In the genomic region with DNA sequence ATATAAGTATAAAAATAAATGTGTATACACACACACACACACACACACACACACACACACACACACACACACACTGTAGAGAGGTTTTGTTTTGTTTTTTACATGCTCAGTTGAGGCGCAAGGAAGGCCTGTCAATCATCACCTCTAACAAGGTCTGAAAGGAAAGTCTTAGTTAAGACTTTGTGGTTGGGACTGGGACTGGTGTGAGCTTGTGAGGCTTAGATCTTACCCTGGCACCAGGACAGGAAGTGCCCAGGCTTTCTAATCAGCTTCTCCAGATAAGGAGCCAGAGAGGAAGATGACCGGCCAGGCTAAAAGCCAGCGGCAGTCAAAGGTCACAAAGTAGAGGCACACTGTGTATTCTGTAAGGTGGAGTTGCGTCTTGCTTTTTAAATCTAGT, we compare ENCODE assay signal across 27 mouse cellular contexts. TPM values are rescaled to one million over a fixed set of nuclear protein-coding genes. Genes with fewer than 3 reads are reported as not detected.
"Had no signal": no experiment of that assay in that cellular context is flagged by ENCODE, and none has a peak within 500 bp of the region (broad histone marks: within the 10 kb centered on the region; RNA-seq: fewer than 3 reads in every experiment).

No protein-coding gene starts in this region.

- H3K36me3 ChIP-seq: stomach, embryonic 15.5 days had no signal

- H3K27ac ChIP-seq: kidney, postnatal 0 days; layer of hippocampus, adult 2 months; liver, embryonic 14.5 days; macrophage; stomach, embryonic 15.5 days had no signal

- H3K4me1 ChIP-seq: stomach, embryonic 15.5 days had no signal

- DNase-seq: kidney, adult 2 months; kidney, postnatal 25 days; layer of hippocampus, adult 9-11 months; lung, postnatal 14 days; midbrain, embryonic 14.5 days; right cerebral cortex, adult 18-20 months; right cerebral cortex, postnatal 14 days; spleen, adult 18-20 months; thymus, adult 2 months; thymus, postnatal 14 days; thymus, postnatal 4 days had no signal

- H3K9me3 ChIP-seq: stomach, embryonic 15.5 days had no signal

- H3K4me3 ChIP-seq: layer of hippocampus, adult 2 months; stomach, embryonic 15.5 days had no signal

- ATAC-seq: intestine, embryonic 16.5 days had no signal

- H3K27me3 ChIP-seq: stomach, embryonic 15.5 days had no signal

RNA-seq across cellular contexts. Expression of a gene that starts 33.7 kb away (rescaled TPM):
- total RNA-seq: layer of hippocampus, adult 2 months; layer of hippocampus, postnatal 25 days; megakaryocyte-erythroid progenitor cell, adult 5-6 weeks; midbrain, postnatal 0 days had no signal
- polyA plus RNA-seq: intestine, embryonic 16.5 days; kidney, adult 2 months; kidney, embryonic 14.5 days; kidney, postnatal 0 days; large intestine, adult 2 months; limb, embryonic 11.5 days; liver, embryonic 11.5 days; liver, embryonic 14.5 days; macrophage; midbrain, embryonic 11.5 days; midbrain, embryonic 14.5 days; midbrain, postnatal 0 days; neural tube, embryonic 11.5 days; neural tube, embryonic 14.5 days; stomach, embryonic 15.5 days had no signal

RNA-seq across cellular contexts. Expression of a gene that starts 54.4 kb away (rescaled TPM):
- total RNA-seq: megakaryocyte-erythroid progenitor cell, adult 5-6 weeks had no signal
- polyA plus RNA-seq: macrophage; midbrain, embryonic 11.5 days; neural tube, embryonic 11.5 days; neural tube, embryonic 14.5 days had no signal
